Mouse (Mus musculus) bone marrow, adult 2 months (tissue): Measurements from ENCODE around the gene Ctf2. TPM values are rescaled to one million over a fixed set of nuclear protein-coding genes. Genes with fewer than 3 reads are reported as not detected.

ENCODE experiments used
- H3K27ac ChIP-seq: fragments of 200-500 bp; 2 replicates; pipeline ENCODE4 v1.5.1; 2012; ENCODE audit warnings: low read depth, mild to moderate bottlenecking, control low read depth, inconsistent platforms, low read length; ENCODE audit not compliant: control insufficient read depth, poor library complexity, insufficient read depth
- H3K4me1 ChIP-seq: fragments of 200-500 bp; 2 replicates; pipeline ENCODE4 v1.6.1; 2011; ENCODE audit warnings: low read length; ENCODE audit not compliant: control insufficient read depth, insufficient read depth
- H3K4me3 ChIP-seq: fragments of 200-500 bp; replicated peaks from 2 replicates; pipeline ENCODE3; 2011; ENCODE audit warnings: mild to moderate bottlenecking, low read depth, low read length, control low read depth; ENCODE audit not compliant: control insufficient read depth
- CTCF ChIP-seq: fragments of 200-500 bp; IDR thresholded peaks from 2 replicates; pipeline ENCODE4 v1.5.1; 2011; ENCODE audit warnings: low read length, control low read depth; ENCODE audit not compliant: control insufficient read depth, insufficient read depth
- POLR2A ChIP-seq: fragments of 200-500 bp; IDR thresholded peaks from 2 replicates; pipeline ENCODE4 v1.6.1; 2011; ENCODE audit warnings: low read depth, mild to moderate bottlenecking, control low read depth, low read length, borderline replicate concordance; ENCODE audit not compliant: control insufficient read depth
- WGBS: fragments of 180-500 bp; shearing (Covaris S2); methylation state at CpG from one replicate; pipeline ENCODE4 v1.1.7; 2018; 5-methylcytosine and 5-hydroxymethylcytosine counted together
- polyA plus RNA-seq: library from polyadenylated mRNA; stranded (reverse); fragments of >200 nt; gene quantifications from 2 replicates; pipeline ENCODE4 v1.2.4, GENCODE M21; 2011; ENCODE audit warnings: low replicate concordance; ENCODE audit not compliant: missing spikeins, insufficient read depth, insufficient read length

The Ctf2 gene
- polyA plus RNA-seq, 1 experiment, result not detected

- Histone ChIP-seq H3K4me3 (no peak overlapping the region), H3K27ac (no peak overlapping the region), H3K4me1 (no peaks in the 10 kb centered on the region)
- no peak for TF ChIP-seq POLR2A
- no peak for TF ChIP-seq CTCF
- WGBS, result 68% methylated on average over 3 of the region's 3 CpGs
Observed at GRCm38 (mm10) chr7:127772080-127772479, 40.1 kb upstream of the Ctf2 start.

DNA sequence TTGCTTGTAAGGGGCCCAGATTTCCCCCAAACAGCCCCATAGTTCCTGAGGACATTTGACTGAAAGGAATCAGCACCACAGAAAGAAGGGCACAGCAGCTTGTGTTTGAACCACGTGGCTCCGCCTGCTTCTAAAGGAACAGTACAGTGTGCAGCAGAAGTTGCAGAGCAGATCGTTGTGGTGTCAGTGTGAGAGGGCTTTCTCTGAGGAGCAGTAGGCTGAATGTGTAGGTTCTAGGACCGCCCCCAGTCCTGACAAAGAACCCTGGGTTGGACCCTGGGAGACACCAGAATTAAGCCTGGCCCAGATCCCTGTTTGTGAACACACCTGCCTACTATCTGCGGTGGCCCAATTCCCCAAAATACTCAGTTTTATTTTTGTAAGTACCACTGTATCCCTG, 39.3 kb upstream of the Ctf2 start:
- no peak for TF ChIP-seq POLR2A
- H3K4me3 ChIP-seq, result no peak overlapping the region
- no peak overlapping the region for H3K27ac ChIP-seq
- peaks cover 2% of the 10 kb centered on the region; the same call in 1 of the 2 replicates for H3K4me1 ChIP-seq
- 50% methylated on average over 5 of the region's 5 CpGs for WGBS

DNA sequence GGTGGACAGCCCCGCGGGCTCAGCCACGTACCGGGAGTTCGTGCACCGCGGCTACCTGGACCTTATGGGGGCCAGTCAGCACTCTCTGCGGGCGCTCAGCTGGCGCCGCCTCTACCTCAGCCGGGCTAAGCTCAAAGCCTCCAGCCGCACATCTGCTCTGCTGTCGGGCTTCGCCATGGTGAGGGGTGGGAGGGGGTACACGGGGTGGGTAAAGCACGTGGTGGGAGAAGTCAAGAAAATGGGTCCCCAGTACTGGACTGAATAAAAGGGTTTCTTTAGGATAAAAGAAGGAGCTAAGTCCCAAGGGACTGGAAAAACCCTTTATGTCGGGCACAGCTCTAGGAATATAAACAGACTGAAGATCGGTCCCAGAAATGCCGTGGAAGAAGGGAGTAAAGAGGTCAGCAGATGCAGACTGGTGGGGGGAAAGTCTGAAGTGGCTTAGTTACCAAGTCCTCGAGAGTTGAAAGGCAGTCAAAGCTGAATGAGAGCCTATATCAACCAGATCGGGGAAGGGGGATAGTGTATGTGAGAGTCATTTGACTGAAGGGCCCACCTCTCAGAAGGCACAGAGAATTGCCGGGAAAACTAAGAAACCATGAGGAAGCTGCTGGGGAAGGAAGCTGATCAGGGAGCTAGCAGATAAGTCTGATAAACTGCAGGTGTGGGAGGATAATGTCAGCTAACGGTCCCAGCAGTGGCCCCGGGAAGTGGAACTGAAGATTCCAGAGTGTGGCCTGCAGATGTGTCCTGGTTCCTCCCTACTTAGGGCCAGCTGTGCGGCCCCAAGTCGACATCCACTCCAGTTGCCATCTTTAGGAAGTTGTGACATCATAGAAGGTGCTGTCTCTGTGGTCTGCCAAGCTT, 38.3 kb upstream of the Ctf2 start:
- H3K27ac ChIP-seq, result peak overlapping the region; percentile 88
- H3K4me3 ChIP-seq, result peak overlapping the region; percentile 81
- WGBS, result under 1% methylated on average over 27 of the region's 27 CpGs
- TF ChIP-seq CTCF (no peak), POLR2A (no peak)
- peaks cover 2% of the 10 kb centered on the region; the same call in 1 of the 2 replicates for H3K4me1 ChIP-seq

DNA sequence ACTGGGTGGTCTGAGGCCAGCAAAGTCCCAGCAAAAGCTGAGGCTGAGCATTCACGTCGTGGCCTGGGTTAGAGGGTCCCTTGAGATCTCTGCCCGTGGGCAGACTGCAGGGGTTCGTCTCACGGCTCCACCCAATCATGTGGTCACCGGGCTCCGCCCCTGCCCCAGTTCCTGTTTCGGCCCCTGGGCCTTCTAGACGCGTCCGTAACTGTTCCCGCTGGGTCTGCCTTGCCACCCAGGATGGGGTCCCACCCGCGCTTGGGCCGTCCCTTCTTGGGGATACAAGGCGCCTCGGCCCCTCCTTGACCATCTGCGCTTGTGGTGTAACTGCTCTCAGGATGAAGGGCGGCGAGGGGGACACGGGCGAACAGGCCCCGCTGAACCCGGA, 37.7 kb upstream of the Ctf2 start, which contains the start of gene Orai3:
Orai3 (plus strand) TSS at position 165 of the 388 bp plus-strand sequence.
- Histone ChIP-seq H3K4me3 (peak within 1 kb of the TSS; percentile 81), H3K4me1 (peaks cover 2% of the 10 kb centered on the region; the same call in 1 of the 2 replicates), H3K27ac (peak within 1 kb of the TSS; percentile 88)
- TF ChIP-seq CTCF, result no peak
- TF ChIP-seq POLR2A, result peak; percentile 95; the same call in 1 of the 2 replicates
- under 1% methylated on average over 24 of the region's 24 CpGs for WGBS

DNA sequence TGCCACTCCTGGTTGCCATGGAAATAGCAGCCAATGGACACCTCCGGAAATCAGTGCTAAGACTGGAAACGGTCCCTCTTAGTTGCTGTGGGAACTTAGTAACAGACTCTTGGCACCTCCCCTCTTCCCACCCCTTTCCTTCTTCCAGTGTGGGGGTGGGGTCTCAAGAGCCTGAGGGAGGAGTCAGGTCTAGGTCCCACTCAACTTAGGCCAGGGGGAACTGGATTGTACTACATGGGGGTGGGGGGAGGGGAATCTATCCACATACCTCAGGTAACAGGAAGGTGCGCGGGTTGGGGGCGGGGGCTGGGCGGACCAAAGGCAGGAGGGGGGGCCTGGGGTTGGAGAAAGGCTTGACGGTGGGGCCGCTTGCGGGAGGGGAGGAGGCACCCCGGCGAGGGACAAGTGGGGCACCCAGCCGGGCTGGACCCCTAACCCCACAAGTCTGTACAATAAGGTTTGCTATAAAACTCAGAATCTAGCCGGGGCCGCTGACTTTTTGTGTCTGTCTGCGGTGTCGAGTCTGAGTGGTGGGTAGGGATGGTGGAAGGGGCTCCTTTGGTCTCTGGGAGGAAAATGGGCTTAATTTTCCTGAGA, 37.1 kb upstream of the Ctf2 start:
- WGBS, result 2% methylated on average over 16 of the region's 16 CpGs
- Histone ChIP-seq H3K27ac (peak overlapping the region; percentile 88), H3K4me1 (peaks cover 2% of the 10 kb centered on the region; the same call in 1 of the 2 replicates), H3K4me3 (peak overlapping the region; percentile 81)
- TF ChIP-seq POLR2A (no peak), CTCF (no peak)

GRCm38 (mm10) chr7:127768346-127768996, 36.5 kb upstream of the Ctf2 start:
- H3K4me1 ChIP-seq, result peaks cover 3% of the 10 kb centered on the region; the same call in 1 of the 2 replicates
- WGBS, result 61% methylated on average over 13 of the region's 13 CpGs
- H3K27ac ChIP-seq, result no peak overlapping the region
- H3K4me3 ChIP-seq, result no peak overlapping the region
- 0 out of 2 replicates have a peak, but pooled peaks have one; percentile 11 for TF ChIP-seq CTCF
- TF ChIP-seq POLR2A, result no peak

DNA sequence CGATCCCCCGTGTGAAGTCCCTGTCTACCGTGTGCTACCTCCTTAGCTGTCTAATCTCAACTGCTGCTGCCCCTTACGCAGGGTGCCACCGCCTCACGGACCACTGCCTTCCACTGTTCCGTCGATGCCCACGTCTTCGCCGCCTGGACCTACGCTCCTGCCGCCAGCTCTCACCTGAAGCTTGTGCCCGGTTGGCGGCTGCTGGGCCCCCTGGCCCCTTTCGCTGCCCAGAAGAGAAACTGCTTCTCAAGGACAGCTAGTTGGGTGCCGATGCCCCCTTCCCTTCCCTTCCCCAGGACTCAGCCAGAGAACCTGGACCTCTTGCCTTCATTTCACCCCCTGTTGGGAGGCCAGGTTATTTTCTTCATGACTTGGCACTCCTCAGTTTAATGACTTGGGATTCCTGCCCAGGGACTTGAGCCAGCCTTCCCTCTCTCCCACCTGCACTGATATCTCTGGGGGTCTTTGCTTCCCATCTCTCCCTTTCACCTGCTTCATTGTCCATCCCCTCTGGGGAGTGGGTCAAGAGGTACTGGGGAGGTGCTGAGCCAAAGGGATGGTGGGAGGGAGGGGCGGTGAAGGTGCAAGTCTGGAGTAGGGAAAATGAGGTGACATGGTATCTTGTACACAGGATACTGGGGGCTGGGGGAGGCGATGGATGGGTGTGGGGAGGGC, 35.8 kb upstream of the Ctf2 start:
- H3K27ac ChIP-seq, result peak overlapping the region; percentile 88
- peaks cover 3% of the 10 kb centered on the region; the same call in 1 of the 2 replicates for H3K4me1 ChIP-seq
- 81% methylated on average over 19 of the region's 19 CpGs for WGBS
- H3K4me3 ChIP-seq, result peak overlapping the region; percentile 56
- TF ChIP-seq POLR2A (no peak), CTCF (no peak)
